Mouse (Mus musculus) CH12.LX (cell line): ENCODE measurements around the gene Olfr1362.

Experiments
- EP300 ChIP-seq: IDR thresholded peaks from 2 replicates; pipeline ENCODE4 v1.6.1; 2011; ENCODE audit warnings: low read length, improper control_type of control experiment
- MAX ChIP-seq: IDR thresholded peaks from 2 replicates; pipeline ENCODE4 v1.6.1; 2011; ENCODE audit warnings: low read length, improper control_type of control experiment
- USF2 ChIP-seq: conservative IDR thresholded peaks from 2 replicates; pipeline ENCODE4 v1.6.1; 2011; ENCODE audit warnings: low read depth, low read length, improper control_type of control experiment

GRCm38 (mm10) chr13:21663286-21663685, 49.5 kb upstream of the Olfr1362 start, which contains the start of gene Olfr1361:
- TF ChIP-seq USF2 (no peak), EP300 (no peak), MAX (no peak)
